Mouse (Mus musculus) small intestine, adult 2 months (tissue): Measurements from ENCODE around the gene Prmt1.

ENCODE experiments used
- CTCF ChIP-seq: fragments of 200-500 bp; IDR thresholded peaks from 2 replicates; pipeline ENCODE4 v1.5.1; 2012; ENCODE audit warnings: low read depth, mild to moderate bottlenecking, control low read depth, inconsistent platforms, low read length, moderate library complexity, mixed read lengths; ENCODE audit not compliant: insufficient replicate concordance, insufficient read length; ENCODE audit errors: extremely low read depth
- POLR2A ChIP-seq: fragments of 200-500 bp; IDR thresholded peaks from 2 replicates; pipeline ENCODE4 v1.6.1; 2012; ENCODE audit warnings: low read depth, mild to moderate bottlenecking, control low read depth, inconsistent platforms, low read length, moderate library complexity

DNA sequence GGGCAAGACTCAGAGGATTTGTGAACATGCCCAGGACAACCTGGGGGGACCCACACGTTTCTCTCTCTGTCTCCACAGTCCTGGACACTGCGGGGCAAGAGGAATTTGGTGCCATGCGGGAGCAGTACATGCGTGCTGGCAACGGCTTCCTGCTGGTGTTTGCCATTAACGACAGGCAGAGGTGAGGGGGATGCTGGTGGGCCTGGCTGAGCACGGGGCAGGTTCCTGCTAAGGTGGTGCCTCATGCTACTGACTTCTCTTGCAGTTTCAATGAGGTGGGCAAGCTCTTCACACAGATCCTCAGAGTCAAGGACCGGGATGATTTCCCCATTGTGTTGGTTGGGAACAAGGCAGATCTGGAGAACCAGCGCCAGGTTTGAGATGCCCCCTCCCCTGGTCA lies 33.9 kb upstream of the Prmt1 start:
- TF ChIP-seq CTCF (no peak), POLR2A (no peak)
